Mouse (Mus musculus): Measurements from ENCODE around the gene Vps33a.

DNA sequence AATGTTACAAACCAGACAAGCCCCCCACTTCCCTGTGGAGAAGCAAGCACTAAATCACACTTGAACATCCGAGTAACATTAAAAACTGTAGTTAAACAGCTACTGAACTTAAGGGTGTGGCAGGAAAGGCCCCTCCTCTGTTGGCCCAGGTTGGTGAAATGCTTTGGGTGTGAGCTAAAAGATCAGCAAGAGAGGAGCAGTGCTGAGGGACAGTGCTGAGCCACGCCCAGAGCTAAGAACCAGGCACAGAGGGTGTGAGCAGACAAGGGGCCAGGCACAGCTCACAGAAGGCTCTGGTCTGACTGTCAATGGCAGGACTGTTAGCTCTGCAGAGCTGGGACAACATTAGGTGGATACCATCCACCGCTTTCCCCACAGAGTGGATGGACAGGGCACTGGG, 60.7 kb downstream of the Vps33a start:
- TF ChIP-seq CTCF (conservative IDR thresholded peaks at IDR 0.05; ENCODE audit: low read length) (no peak), POU5F1 (IDR thresholded peaks at IDR 0.05; ENCODE audit: borderline replicate concordance, low read length) (no peak)
